Mouse (Mus musculus): ENCODE measurements around the gene Pigm. TPM values are rescaled to one million over a fixed set of nuclear protein-coding genes. Genes with fewer than 3 reads are reported as not detected.
A peak's percentile ranks its signal among the peaks of the same experiment; 100 is the strongest.

The Pigm gene
- 10.2 and 11.1 TPM in 2 replicates for polyA plus RNA-seq (2016; fragmentation: Nextera tagmentation; extraction: Ambion mirVana)

DNA sequence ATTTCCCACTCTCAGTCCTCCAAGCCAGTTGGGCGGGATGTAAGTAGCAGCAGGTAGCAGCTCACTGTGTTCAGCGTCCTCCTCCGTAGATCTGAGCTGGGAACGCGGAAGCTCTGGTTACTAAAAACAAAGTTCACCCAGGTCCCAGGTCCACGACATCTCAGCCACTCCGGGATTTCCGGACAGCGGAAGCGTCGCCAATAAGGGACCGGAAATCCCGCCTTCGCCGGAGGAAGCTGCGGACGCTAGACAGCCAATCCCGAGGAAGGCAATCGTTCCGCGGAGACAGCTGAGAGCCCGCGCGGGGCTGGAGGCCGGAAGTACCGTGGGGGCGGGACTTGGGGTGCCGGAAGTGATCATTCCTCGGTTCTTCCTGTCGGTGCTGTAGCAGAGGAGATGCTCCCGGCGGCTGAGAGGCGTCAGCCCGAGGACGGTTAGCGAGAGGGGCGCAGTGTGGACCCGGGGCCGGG is at the start of gene Pigm:
TSS of gene Pigm (plus strand) at position 349 of the 470 bp plus-strand sequence.
- Histone ChIP-seq H3K27me3 (replicated peaks; ENCODE audit: low read depth, poor library complexity, severe bottlenecking) (no peaks in the 10 kb centered on the region), H3K27ac (replicated peaks) (peak within 1 kb of the TSS; percentile 84), H3K36me3 (replicated peaks) (peaks cover 35% of the 10 kb centered on the region), H3K4me3 (peak within 1 kb of the TSS; percentile 98), H3K9me3 (no peaks in the 10 kb centered on the region), H3K4me1 (peaks cover 29% of the 10 kb centered on the region)
- DNase-seq (ENCODE audit: low spot score) = peak; percentile 98
- under 1% methylated on average over 39 of the region's 39 CpGs for WGBS

DNA sequence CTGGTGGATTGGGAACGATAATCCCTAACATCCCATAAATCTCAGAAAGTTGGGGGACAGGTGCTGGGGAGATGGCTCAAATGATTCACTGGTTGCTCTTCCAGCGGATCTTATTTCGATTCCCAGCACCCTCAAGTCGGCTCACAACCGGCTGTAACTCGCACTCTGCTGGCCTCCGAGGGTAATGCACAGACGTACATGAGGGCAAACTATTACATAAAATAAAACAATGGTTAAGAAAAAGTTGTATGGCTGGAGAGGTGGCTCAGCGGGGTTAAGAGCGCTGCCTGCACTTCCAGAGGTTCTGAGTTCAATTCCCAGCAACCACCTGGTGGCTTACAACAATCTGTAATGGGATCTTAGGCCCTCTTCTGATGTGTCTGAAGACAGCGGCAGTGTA is 49.7 kb upstream of the Pigm start:
- peaks cover 26% of the 10 kb centered on the region for H3K4me1 ChIP-seq
- H3K4me3 ChIP-seq = peak overlapping the region; percentile 60
- peaks cover 99% of the 10 kb centered on the region for H3K27me3 ChIP-seq (replicated peaks; ENCODE audit: low read depth, poor library complexity, severe bottlenecking)
- 60% methylated on average over 11 of the region's 11 CpGs for WGBS
- no peak overlapping the region; the same call in 1 of the 2 replicates for H3K27ac ChIP-seq (replicated peaks)
- no peaks in the 10 kb centered on the region for H3K9me3 ChIP-seq
- no peak for DNase-seq (ENCODE audit: low spot score)
- no peaks in the 10 kb centered on the region for H3K36me3 ChIP-seq (replicated peaks)

DNA sequence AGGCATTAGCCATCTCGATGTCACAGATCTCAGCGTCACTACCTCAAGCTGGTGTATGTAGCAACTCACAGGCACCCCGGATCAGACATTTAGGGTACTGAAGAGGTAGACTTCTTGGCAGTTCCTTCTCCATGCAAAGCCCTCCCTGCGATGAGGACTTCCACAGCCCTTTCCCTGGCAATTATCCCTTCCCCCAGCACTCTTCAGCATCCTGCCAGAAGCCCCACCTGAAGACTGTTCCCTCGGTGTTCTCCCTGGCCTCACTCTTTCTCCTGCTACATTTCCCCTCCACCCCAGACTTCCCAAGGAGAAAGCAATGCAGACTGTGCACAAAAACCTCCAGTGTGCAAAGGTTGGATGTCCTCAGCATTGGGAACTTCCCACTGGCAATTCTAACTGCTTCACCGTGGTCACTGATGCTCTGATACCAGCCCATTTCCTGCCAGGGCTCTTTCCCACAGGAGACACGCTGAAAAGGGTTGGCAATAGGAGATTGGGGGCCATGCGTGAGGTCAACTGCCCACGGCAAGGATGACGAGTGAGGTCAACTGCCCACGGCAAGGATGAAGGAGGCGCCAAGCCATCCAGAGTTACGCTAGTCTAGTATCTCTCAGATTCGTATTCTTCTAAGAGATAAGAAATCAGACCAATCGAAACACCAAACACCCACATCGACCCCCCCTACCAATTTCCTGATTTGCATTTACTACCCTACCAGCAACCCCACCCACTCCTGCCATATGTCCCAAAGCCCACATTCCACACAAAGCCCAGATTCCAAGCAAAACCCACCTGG is 48.9 kb upstream of the Pigm start:
- H3K9me3 ChIP-seq = no peaks in the 10 kb centered on the region
- H3K4me1 ChIP-seq = peaks cover 26% of the 10 kb centered on the region
- no peak overlapping the region for H3K4me3 ChIP-seq
- no peak for DNase-seq (ENCODE audit: low spot score)
- H3K27me3 ChIP-seq (replicated peaks; ENCODE audit: low read depth, poor library complexity, severe bottlenecking) = peaks cover 95% of the 10 kb centered on the region
- H3K36me3 ChIP-seq (replicated peaks) = no peaks in the 10 kb centered on the region
- no peak overlapping the region for H3K27ac ChIP-seq (replicated peaks)
- WGBS = 85% methylated on average over 16 of the region's 16 CpGs

DNA sequence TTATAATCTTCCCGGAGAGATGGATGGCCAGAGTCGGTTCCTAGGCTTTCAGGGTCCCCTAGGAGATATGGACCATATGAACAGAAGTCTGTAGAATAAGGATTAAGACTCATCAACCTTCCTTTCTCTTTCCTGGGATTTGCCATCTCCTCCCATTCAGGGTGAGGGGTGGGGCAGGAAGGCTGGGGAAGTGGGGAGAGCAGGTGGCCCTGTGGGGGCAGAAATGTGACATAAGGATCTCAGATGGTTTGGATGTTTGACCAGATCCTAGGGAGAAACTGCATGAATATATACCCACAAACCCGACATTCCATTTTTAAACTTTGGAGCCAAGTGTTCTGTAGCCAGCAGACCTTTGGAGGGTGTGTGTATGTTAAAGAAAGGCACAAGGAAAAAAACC is 48.3 kb upstream of the Pigm start:
- Histone ChIP-seq H3K4me1 (peaks cover 22% of the 10 kb centered on the region), H3K36me3 (replicated peaks) (no peaks in the 10 kb centered on the region), H3K9me3 (no peaks in the 10 kb centered on the region), H3K4me3 (no peak overlapping the region), H3K27ac (replicated peaks) (no peak overlapping the region), H3K27me3 (replicated peaks; ENCODE audit: low read depth, poor library complexity, severe bottlenecking) (peaks cover 88% of the 10 kb centered on the region)
- 86% methylated on average over 3 of the region's 3 CpGs for WGBS
- DNase-seq (ENCODE audit: low spot score) = no peak

DNA sequence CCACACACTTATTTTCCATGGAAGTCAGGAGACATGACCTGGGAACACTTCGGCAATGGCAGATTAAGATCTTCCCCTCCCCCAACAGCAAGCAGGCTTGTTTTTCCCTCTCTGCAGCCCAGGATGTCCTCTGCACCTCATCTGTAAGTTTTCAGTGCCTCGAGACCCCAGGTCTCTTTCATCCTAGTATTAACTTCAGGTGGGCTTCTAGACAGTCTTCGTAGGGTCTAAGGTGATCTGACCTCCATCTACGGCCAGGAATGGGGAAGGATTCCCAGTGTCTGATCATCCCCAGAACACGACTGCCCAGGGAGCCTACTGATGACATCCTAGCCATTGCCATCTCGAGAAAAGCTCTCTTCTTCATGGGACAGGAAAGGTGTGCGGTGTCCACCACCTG is 47.9 kb upstream of the Pigm start:
- Histone ChIP-seq H3K36me3 (replicated peaks) (no peaks in the 10 kb centered on the region), H3K27ac (replicated peaks) (no peak overlapping the region), H3K9me3 (no peaks in the 10 kb centered on the region), H3K27me3 (replicated peaks; ENCODE audit: low read depth, poor library complexity, severe bottlenecking) (peaks cover 88% of the 10 kb centered on the region), H3K4me3 (no peak overlapping the region), H3K4me1 (peaks cover 19% of the 10 kb centered on the region)
- WGBS = 79% methylated on average over 7 of the region's 7 CpGs
- no peak for DNase-seq (ENCODE audit: low spot score)

DNA sequence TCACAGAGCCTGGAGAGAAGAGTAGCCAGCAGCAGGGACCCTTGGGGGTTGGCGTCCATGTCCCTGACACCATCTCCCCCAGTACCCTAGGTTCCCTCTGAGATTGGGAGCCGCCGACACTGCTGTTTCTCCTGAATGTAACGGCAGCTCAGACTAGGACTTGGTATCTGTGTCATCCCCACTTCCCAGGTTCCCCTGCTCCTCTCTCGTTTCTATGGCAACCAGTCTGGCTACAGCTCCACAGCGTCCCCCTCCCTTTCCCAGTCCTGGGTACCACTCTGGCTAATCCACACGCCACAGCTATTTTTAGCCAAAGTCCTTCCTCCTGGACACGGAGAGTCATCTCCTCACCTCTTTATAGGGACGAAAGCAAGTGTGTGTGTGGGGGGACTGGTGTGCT is 47.2 kb upstream of the Pigm start, which contains the start of gene Kcnj9:
TSS of gene Kcnj9 (minus strand) at position 188 of the 400 bp plus-strand sequence.
- Histone ChIP-seq H3K4me1 (peaks cover 19% of the 10 kb centered on the region), H3K36me3 (replicated peaks) (no peaks in the 10 kb centered on the region), H3K27me3 (replicated peaks; ENCODE audit: low read depth, poor library complexity, severe bottlenecking) (peaks cover 88% of the 10 kb centered on the region), H3K4me3 (no peak within 1 kb of the TSS), H3K27ac (replicated peaks) (no peak within 1 kb of the TSS), H3K9me3 (no peaks in the 10 kb centered on the region)
- 36% methylated on average over 9 of the region's 9 CpGs for WGBS
- DNase-seq (ENCODE audit: low spot score) = no peak

DNA sequence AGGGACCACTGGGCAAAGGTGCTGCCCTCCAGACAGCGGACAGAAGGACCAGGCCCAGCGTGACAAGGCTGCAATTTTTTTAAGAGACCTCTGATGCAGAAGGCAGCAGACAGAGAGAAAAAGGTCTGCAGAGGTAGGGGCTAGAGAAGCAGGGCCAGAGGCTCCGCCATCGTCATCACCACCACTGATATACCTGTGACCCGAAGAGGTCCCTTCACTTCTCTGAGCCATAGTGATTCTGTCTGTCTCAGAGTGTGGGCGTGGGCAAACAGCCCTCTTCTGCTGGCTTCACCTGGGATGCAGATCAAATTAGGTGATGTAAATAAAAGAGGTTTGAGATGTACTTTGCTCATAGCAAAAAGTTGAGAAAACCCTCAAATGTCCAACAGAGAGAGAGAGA is 46.7 kb upstream of the Pigm start:
- WGBS = 73% methylated on average over 6 of the region's 6 CpGs
- DNase-seq (ENCODE audit: low spot score) = no peak
- peaks cover 19% of the 10 kb centered on the region for H3K4me1 ChIP-seq
- no peak overlapping the region for H3K4me3 ChIP-seq
- peaks cover 88% of the 10 kb centered on the region for H3K27me3 ChIP-seq (replicated peaks; ENCODE audit: low read depth, poor library complexity, severe bottlenecking)
- no peaks in the 10 kb centered on the region for H3K9me3 ChIP-seq
- no peaks in the 10 kb centered on the region for H3K36me3 ChIP-seq (replicated peaks)
- H3K27ac ChIP-seq (replicated peaks) = no peak overlapping the region

DNA sequence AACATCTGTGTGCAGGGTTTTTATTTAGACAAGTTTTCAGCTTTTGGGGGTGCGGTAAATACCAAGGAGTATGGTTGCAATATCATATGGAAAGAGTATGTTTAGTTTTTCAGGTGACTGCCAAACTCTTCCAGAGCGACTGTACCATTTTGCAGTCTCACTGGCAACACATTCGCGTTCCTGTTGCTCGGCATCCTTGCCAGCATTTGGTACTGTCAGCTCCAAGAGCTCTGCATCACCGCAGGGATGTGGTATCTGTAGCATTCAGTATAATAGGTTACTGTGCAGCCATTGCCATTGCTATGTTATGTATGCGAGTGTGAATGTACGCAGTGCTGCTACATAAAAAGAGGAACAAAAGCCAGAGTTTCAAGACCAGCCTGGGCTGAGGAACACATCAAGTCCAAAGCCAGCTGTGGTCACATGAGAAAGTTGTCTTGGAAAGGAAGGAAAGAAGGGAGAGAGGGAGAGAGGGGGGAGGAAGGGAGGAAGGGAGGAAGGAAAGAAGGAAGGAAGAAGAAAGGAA is 44.9 kb upstream of the Pigm start:
- no peaks in the 10 kb centered on the region for H3K36me3 ChIP-seq (replicated peaks)
- no peaks in the 10 kb centered on the region for H3K9me3 ChIP-seq
- DNase-seq (ENCODE audit: low spot score) = no peak
- H3K4me3 ChIP-seq = no peak overlapping the region
- WGBS = 78% methylated on average over 8 of the region's 8 CpGs
- peaks cover 71% of the 10 kb centered on the region for H3K27me3 ChIP-seq (replicated peaks; ENCODE audit: low read depth, poor library complexity, severe bottlenecking)
- H3K4me1 ChIP-seq = peaks cover 9% of the 10 kb centered on the region
- no peak overlapping the region for H3K27ac ChIP-seq (replicated peaks)

DNA sequence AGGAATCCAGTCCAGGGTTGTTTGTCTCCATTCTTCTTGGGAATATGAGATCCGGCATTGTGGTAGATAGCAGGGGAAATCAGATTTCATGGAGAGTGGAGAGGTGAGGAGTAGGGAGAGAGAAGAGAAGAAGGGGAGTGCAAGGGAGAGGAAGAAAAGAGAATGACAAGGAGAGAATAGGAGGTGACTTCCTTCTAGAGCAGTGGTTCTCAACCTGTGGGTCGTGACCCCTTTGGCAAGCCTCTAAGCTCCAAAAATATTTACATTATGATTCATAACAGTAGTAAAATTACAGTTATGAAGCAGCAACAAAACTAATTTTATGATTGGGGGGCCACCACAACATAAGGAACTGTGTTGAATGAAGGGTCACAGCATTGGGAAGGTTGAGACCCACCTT is 43.4 kb upstream of the Pigm start:
- Histone ChIP-seq H3K4me3 (no peak overlapping the region), H3K27me3 (replicated peaks; ENCODE audit: low read depth, poor library complexity, severe bottlenecking) (peaks cover 63% of the 10 kb centered on the region), H3K27ac (replicated peaks) (no peak overlapping the region), H3K4me1 (peaks cover 8% of the 10 kb centered on the region), H3K9me3 (no peaks in the 10 kb centered on the region), H3K36me3 (replicated peaks) (no peaks in the 10 kb centered on the region)
- no peak for DNase-seq (ENCODE audit: low spot score)
- WGBS = 82% methylated on average over 2 of the region's 2 CpGs

DNA sequence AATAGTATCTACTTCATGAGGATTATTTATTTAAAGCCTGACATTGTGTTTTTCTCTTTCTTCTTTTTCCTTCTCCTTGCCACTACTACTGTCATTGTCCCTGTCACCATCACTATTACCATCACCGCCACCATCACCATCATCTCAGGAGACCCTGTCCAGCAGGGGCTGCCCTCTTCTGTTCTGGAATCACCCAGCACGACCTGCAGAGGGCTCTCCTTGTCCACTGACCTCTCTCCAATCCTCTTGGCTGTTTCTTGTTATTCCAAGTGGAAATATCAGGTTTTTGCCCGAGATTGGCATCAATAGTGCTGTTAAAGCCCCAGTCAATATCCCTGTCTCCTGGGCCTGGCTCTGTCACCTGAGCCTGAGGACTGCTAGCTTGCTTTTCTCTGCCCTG is 42.8 kb upstream of the Pigm start:
- H3K9me3 ChIP-seq = no peaks in the 10 kb centered on the region
- no peaks in the 10 kb centered on the region for H3K36me3 ChIP-seq (replicated peaks)
- H3K27ac ChIP-seq (replicated peaks) = no peak overlapping the region
- no peak for DNase-seq (ENCODE audit: low spot score)
- peaks cover 63% of the 10 kb centered on the region for H3K27me3 ChIP-seq (replicated peaks; ENCODE audit: low read depth, poor library complexity, severe bottlenecking)
- WGBS = 20% methylated on average over 3 of the region's 3 CpGs
- no peak overlapping the region for H3K4me3 ChIP-seq
- H3K4me1 ChIP-seq = peaks cover 8% of the 10 kb centered on the region

DNA sequence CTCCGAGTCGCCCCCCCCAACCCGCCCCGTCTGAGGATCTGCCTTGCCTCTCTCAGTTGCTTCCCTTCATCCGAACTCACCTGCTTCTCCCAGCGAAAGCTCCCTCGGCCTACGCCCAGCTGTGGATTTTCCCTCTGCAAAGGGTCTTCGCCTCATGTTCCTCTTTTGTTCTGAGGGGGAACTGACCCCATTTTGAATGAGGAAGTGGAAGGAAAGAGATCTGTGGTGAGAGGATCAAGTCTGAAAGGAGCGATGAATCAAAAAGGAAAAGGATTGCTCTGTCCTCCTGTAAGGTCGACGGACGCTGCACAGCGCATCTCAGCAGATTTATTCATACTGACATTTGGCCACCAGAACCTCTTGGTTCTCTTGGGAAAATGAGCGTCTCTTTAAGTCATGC is 40.5 kb upstream of the Pigm start:
- peaks cover 63% of the 10 kb centered on the region for H3K27me3 ChIP-seq (replicated peaks; ENCODE audit: low read depth, poor library complexity, severe bottlenecking)

DNA sequence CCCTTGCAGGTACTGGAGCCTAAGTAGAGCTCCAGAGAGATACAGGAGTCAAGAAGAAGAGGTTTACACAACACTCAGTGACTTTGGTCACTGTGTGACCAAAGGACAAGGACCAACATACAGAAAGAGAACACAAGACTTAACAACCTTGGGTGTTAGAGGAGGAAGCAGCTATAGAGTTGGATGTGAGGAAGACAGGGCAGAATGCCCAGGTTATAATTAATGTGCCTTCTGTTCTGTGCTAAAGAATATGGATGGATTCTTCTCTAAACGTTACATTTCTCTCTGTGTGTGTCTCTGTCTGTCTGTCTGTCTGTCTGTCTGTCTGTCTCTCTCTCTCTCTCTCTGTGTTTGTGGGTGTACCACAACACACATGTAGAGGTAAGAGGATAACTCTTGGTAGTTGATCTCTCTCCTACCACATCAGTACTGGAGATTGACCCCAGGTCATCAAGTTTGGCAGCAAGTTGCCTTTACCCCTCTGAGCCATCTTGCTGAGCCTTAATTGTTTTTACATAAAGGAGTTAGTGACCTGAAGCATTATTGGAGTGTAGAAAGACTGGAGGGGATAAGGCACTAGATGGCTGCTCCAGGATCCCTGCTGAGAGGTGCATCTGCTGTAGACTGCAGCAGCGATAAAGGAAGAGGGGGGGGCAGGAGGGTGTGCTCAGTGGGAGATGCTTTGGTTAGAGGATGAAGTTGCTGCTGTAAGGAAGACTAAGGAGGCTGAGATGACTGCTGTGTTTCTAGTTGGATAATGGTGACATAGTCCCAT is 38.7 kb upstream of the Pigm start:
- 33% methylated on average over 2 of the region's 2 CpGs for WGBS
- Histone ChIP-seq H3K27me3 (replicated peaks; ENCODE audit: low read depth, poor library complexity, severe bottlenecking) (peaks cover 71% of the 10 kb centered on the region), H3K27ac (replicated peaks) (no peak overlapping the region), H3K4me1 (peaks cover 11% of the 10 kb centered on the region), H3K36me3 (replicated peaks) (no peaks in the 10 kb centered on the region), H3K4me3 (no peak overlapping the region), H3K9me3 (no peaks in the 10 kb centered on the region)
- DNase-seq (ENCODE audit: low spot score) = no peak

More for the DNA sequence above, 40.5 kb upstream of the Pigm start:
- Histone ChIP-seq H3K27ac (replicated peaks) (no peak overlapping the region), H3K9me3 (no peaks in the 10 kb centered on the region), H3K4me3 (no peak overlapping the region), H3K4me1 (peaks cover 5% of the 10 kb centered on the region), H3K36me3 (replicated peaks) (no peaks in the 10 kb centered on the region)
- WGBS = 77% methylated on average over 15 of the region's 15 CpGs
- no peak for DNase-seq (ENCODE audit: low spot score)
